Mouse (Mus musculus): Measurements from ENCODE around the gene Myo3b. TPM values are rescaled to one million over a fixed set of nuclear protein-coding genes. Genes with fewer than 3 reads are reported as not detected.
"Not testable (repeated sequence)": the region's sequence is repeated elsewhere in the genome, so short reads cannot be mapped to it uniquely, and the experiment has no call there.

Myo3b gene
- 0.13 and 0.21 TPM in 2 replicates for polyA plus RNA-seq (2015; fragmentation: Nextera tagmentation; extraction: Ambion mirVana)

- WGBS = 34% methylated on average over 7 of the region's 7 CpGs
Observed at GRCm38 (mm10) chr2:70038752-70039151, at the start of gene Myo3b. Myo3b (plus strand) TSS chr2:70039126.

GRCm38 (mm10) chr2:69989224-69989623 is 49.7 kb upstream of the Myo3b start:
- H3K27me3 ChIP-seq (replicated peaks) = no peaks in the 10 kb centered on the region
- H3K36me3 ChIP-seq = peaks cover 13% of the 10 kb centered on the region
- no peaks in the 10 kb centered on the region for H3K4me1 ChIP-seq (replicated peaks)
- H3K4me3 ChIP-seq (replicated peaks) = no peak overlapping the region
- no peak overlapping the region for H3K27ac ChIP-seq
- WGBS = 93% methylated on average over 6 of the region's 6 CpGs
- H3K4me2 ChIP-seq (replicated peaks) = no peak overlapping the region
- H3K9me3 ChIP-seq = no peaks in the 10 kb centered on the region
- H3K9ac ChIP-seq = no peak overlapping the region
- no peak for ATAC-seq

More at GRCm38 (mm10) chr2:70038752-70039151, at the start of gene Myo3b:
- ATAC-seq = no peak
- H3K9me3 ChIP-seq = no peaks in the 10 kb centered on the region
- H3K4me1 ChIP-seq (replicated peaks) = no peaks in the 10 kb centered on the region
- no peak within 1 kb of the TSS for H3K9ac ChIP-seq
- H3K27ac ChIP-seq = no peak within 1 kb of the TSS
- H3K4me2 ChIP-seq (replicated peaks) = no peak within 1 kb of the TSS
- no peaks in the 10 kb centered on the region for H3K27me3 ChIP-seq (replicated peaks)
- no peaks in the 10 kb centered on the region for H3K36me3 ChIP-seq
- no peak within 1 kb of the TSS for H3K4me3 ChIP-seq (replicated peaks)

- ATAC-seq = no peak
- Histone ChIP-seq H3K9me3 (no peaks in the 10 kb centered on the region), H3K36me3 (peaks cover 13% of the 10 kb centered on the region), H3K4me3 (replicated peaks) (no peak overlapping the region), H3K27ac (no peak overlapping the region), H3K4me2 (replicated peaks) (no peak overlapping the region), H3K9ac (no peak overlapping the region), H3K4me1 (replicated peaks) (no peaks in the 10 kb centered on the region), H3K27me3 (replicated peaks) (no peaks in the 10 kb centered on the region)
- WGBS = 61% methylated on average over 2 of the region's 2 CpGs
Observed at GRCm38 (mm10) chr2:69990647-69991046, 48.3 kb upstream of the Myo3b start.

GRCm38 (mm10) chr2:69994082-69994736 is 44.7 kb upstream of the Myo3b start:
- ATAC-seq; H3K9me3 ChIP-seq; H3K27me3 ChIP-seq (replicated peaks); H3K36me3 ChIP-seq; H3K4me2 ChIP-seq (replicated peaks); H3K4me1 ChIP-seq (replicated peaks); H3K4me3 ChIP-seq (replicated peaks); H3K27ac ChIP-seq; H3K9ac ChIP-seq: not testable (repeated sequence)
- WGBS = 74% methylated on average over 3 of the region's 3 CpGs

- 57% methylated on average over 2 of the region's 2 CpGs for WGBS
- Histone ChIP-seq H3K27ac (no peak overlapping the region), H3K9me3 (no peaks in the 10 kb centered on the region), H3K4me2 (replicated peaks) (no peak overlapping the region), H3K4me3 (replicated peaks) (no peak overlapping the region), H3K9ac (no peak overlapping the region), H3K4me1 (replicated peaks) (no peaks in the 10 kb centered on the region), H3K36me3 (peaks cover 5% of the 10 kb centered on the region), H3K27me3 (replicated peaks) (no peaks in the 10 kb centered on the region)
- ATAC-seq = no peak
Observed at GRCm38 (mm10) chr2:69994779-69995178, 44.1 kb upstream of the Myo3b start.

- Histone ChIP-seq H3K4me3 (replicated peaks) (no peak overlapping the region), H3K36me3 (no peaks in the 10 kb centered on the region), H3K4me2 (replicated peaks) (no peak overlapping the region), H3K9me3 (no peaks in the 10 kb centered on the region), H3K9ac (no peak overlapping the region), H3K4me1 (replicated peaks) (no peaks in the 10 kb centered on the region), H3K27me3 (replicated peaks) (no peaks in the 10 kb centered on the region), H3K27ac (no peak overlapping the region)
- 93% methylated on average over 7 of the region's 7 CpGs for WGBS
- ATAC-seq = no peak
Observed at GRCm38 (mm10) chr2:69999097-69999770, 39.7 kb upstream of the Myo3b start.

GRCm38 (mm10) chr2:70000316-70000715 is 38.6 kb upstream of the Myo3b start:
- Histone ChIP-seq H3K36me3 (no peaks in the 10 kb centered on the region), H3K9ac (no peak overlapping the region), H3K4me3 (replicated peaks) (no peak overlapping the region), H3K27me3 (replicated peaks) (no peaks in the 10 kb centered on the region), H3K4me1 (replicated peaks) (no peaks in the 10 kb centered on the region), H3K9me3 (no peaks in the 10 kb centered on the region), H3K4me2 (replicated peaks) (no peak overlapping the region), H3K27ac (no peak overlapping the region)
- WGBS = 88% methylated on average over 6 of the region's 6 CpGs
- ATAC-seq = no peak

GRCm38 (mm10) chr2:70006492-70006891 is 32.4 kb upstream of the Myo3b start:
- no peak overlapping the region for H3K9ac ChIP-seq
- H3K4me2 ChIP-seq (replicated peaks) = no peak overlapping the region
- no peaks in the 10 kb centered on the region; the same call in 1 of the 2 replicates for H3K36me3 ChIP-seq
- 96% methylated on average over 2 of the region's 2 CpGs for WGBS
- H3K27ac ChIP-seq = no peak overlapping the region
- no peaks in the 10 kb centered on the region for H3K4me1 ChIP-seq (replicated peaks)
- no peaks in the 10 kb centered on the region for H3K27me3 ChIP-seq (replicated peaks)
- no peaks in the 10 kb centered on the region for H3K9me3 ChIP-seq
- ATAC-seq = no peak
- no peak overlapping the region for H3K4me3 ChIP-seq (replicated peaks)

GRCm38 (mm10) chr2:70012941-70013340 is 26.0 kb upstream of the Myo3b start:
- Histone ChIP-seq H3K9me3 (no peaks in the 10 kb centered on the region), H3K36me3 (no peaks in the 10 kb centered on the region; the same call in 1 of the 2 replicates), H3K4me1 (replicated peaks) (no peaks in the 10 kb centered on the region), H3K27ac (no peak overlapping the region), H3K9ac (no peak overlapping the region), H3K4me3 (replicated peaks) (no peak overlapping the region), H3K27me3 (replicated peaks) (no peaks in the 10 kb centered on the region), H3K4me2 (replicated peaks) (no peak overlapping the region)
- ATAC-seq = no peak
- WGBS = 95% methylated on average over 8 of the region's 8 CpGs

GRCm38 (mm10) chr2:70018236-70018635 is 20.7 kb upstream of the Myo3b start:
- no peaks in the 10 kb centered on the region for H3K9me3 ChIP-seq
- H3K9ac ChIP-seq = no peak overlapping the region
- no peaks in the 10 kb centered on the region for H3K4me1 ChIP-seq (replicated peaks)
- peaks cover 7% of the 10 kb centered on the region; the same call in 1 of the 2 replicates for H3K36me3 ChIP-seq
- ATAC-seq = no peak
- no peak overlapping the region for H3K27ac ChIP-seq
- H3K27me3 ChIP-seq (replicated peaks) = no peaks in the 10 kb centered on the region
- H3K4me3 ChIP-seq (replicated peaks) = no peak overlapping the region
- no peak overlapping the region for H3K4me2 ChIP-seq (replicated peaks)
- WGBS = 56% methylated on average over 6 of the region's 6 CpGs

- H3K36me3 ChIP-seq = peaks cover 7% of the 10 kb centered on the region; the same call in 1 of the 2 replicates
- no peak for ATAC-seq
Observed at GRCm38 (mm10) chr2:70024454-70024853, 14.5 kb upstream of the Myo3b start.

GRCm38 (mm10) chr2:70025711-70026110 is 13.2 kb upstream of the Myo3b start:
- H3K27ac ChIP-seq = no peak overlapping the region
- H3K9me3 ChIP-seq = no peaks in the 10 kb centered on the region
- no peaks in the 10 kb centered on the region for H3K27me3 ChIP-seq (replicated peaks)
- ATAC-seq = no peak
- no peak overlapping the region for H3K4me2 ChIP-seq (replicated peaks)
- peaks cover 3% of the 10 kb centered on the region; the same call in 1 of the 2 replicates for H3K36me3 ChIP-seq
- no peak overlapping the region for H3K4me3 ChIP-seq (replicated peaks)
- WGBS = 95% methylated on average over 5 of the region's 5 CpGs
- H3K9ac ChIP-seq = no peak overlapping the region
- no peaks in the 10 kb centered on the region for H3K4me1 ChIP-seq (replicated peaks)

More at GRCm38 (mm10) chr2:70024454-70024853, 14.5 kb upstream of the Myo3b start:
- Histone ChIP-seq H3K4me2 (replicated peaks) (no peak overlapping the region), H3K9me3 (no peaks in the 10 kb centered on the region), H3K4me1 (replicated peaks) (no peaks in the 10 kb centered on the region), H3K27ac (no peak overlapping the region), H3K27me3 (replicated peaks) (no peaks in the 10 kb centered on the region), H3K9ac (no peak overlapping the region), H3K4me3 (replicated peaks) (no peak overlapping the region)
- WGBS = 92% methylated on average over 2 of the region's 2 CpGs

GRCm38 (mm10) chr2:70031472-70031871 is 7.5 kb upstream of the Myo3b start:
- H3K4me2 ChIP-seq (replicated peaks) = no peak overlapping the region
- no peaks in the 10 kb centered on the region for H3K36me3 ChIP-seq
- H3K9ac ChIP-seq = no peak overlapping the region
- H3K4me3 ChIP-seq (replicated peaks) = no peak overlapping the region
- H3K9me3 ChIP-seq = no peaks in the 10 kb centered on the region
- H3K27me3 ChIP-seq (replicated peaks) = no peaks in the 10 kb centered on the region
- 75% methylated on average over 2 of the region's 2 CpGs for WGBS
- ATAC-seq = no peak
- no peak overlapping the region for H3K27ac ChIP-seq
- H3K4me1 ChIP-seq (replicated peaks) = no peaks in the 10 kb centered on the region
